Mouse (Mus musculus): ENCODE results near the gene Cul7. TPM values are rescaled to one million over a fixed set of nuclear protein-coding genes. Genes with fewer than 3 reads are reported as not detected.
A peak's percentile ranks its signal among the peaks of the same experiment; 100 is the strongest.

Cul7 gene
- polyA plus RNA-seq, 1 experiment from 2014 or later, result 50.8 TPM

DNA sequence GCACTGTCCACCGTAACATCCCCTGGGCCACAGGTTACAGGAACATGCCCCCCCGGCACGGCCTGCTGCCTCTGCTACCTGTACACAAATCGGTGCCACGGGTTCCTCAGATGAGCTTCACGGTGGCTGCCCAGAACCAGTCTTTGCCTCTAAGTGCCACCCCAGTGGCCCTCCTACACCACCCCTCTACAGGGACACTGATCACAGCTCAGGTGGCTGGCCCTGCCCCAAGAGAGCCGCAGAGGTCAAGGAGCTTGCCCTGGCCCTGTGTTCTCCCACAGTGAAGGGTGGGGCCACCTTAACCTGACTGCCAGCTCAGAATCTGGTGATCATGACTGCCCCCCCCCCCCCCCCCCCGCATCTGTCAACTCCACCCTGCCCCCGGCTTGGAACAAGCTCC is 28.3 kb downstream of the Cul7 start, which contains the start of gene Mea1:
Mea1 (plus strand) TSS at position 378 of the 400 bp plus-strand sequence.
- Histone ChIP-seq H3K9ac (ENCODE audit: low read length) (peak within 1 kb of the TSS; percentile 74), H3K4me2 (ENCODE audit: low read depth, low read length) (peak within 1 kb of the TSS; percentile 88), H3K9me3 (ENCODE audit: control insufficient read depth, low read length) (no peaks in the 10 kb centered on the region), H3K27me3 (ENCODE audit: control insufficient read depth, insufficient read depth, low read depth, low read length) (no peaks in the 10 kb centered on the region), H3K4me3 (ENCODE audit: low read length) (peak within 1 kb of the TSS; percentile 71), H3K4me1 (replicated peaks; ENCODE audit: control insufficient read depth, insufficient read depth, low read length) (peaks cover 29% of the 10 kb centered on the region), H3K27ac (ENCODE audit: low read length) (no peak within 1 kb of the TSS), H3K36me3 (ENCODE audit: control insufficient read depth, insufficient read depth, low read length) (peaks cover 24% of the 10 kb centered on the region)
- ATAC-seq (ENCODE audit: low read depth), result no peak
- 81% methylated on average over 8 of the region's 9 CpGs for WGBS

DNA sequence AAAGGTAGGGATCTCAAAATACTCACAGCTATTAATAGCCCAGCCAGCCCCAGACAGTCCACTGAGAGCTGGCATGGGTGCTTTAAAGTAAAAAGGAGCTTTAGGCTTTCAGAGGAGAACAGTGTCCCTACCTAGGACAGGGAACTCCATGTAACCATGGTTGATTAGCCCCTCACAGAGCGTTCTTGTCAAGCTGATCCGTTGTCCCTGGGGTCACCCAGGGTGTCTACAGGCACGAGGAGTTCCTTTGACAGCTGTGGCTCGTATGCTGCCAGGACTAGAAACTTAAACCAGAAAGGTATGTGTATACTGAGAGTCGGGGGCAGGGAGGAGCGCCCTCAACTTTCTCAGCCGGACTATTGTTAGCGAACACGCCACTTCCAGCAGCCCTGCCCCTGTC is 28.8 kb downstream of the Cul7 start:
- H3K4me2 ChIP-seq (ENCODE audit: low read depth, low read length), result peak overlapping the region; percentile 88
- no peak overlapping the region for H3K27ac ChIP-seq (ENCODE audit: low read length)
- no peak for ATAC-seq (ENCODE audit: low read depth)
- WGBS, result 27% methylated on average over 9 of the region's 9 CpGs
- peak overlapping the region; percentile 74 for H3K9ac ChIP-seq (ENCODE audit: low read length)
- no peak overlapping the region for H3K4me3 ChIP-seq (ENCODE audit: low read length)
- peaks cover 27% of the 10 kb centered on the region for H3K4me1 ChIP-seq (replicated peaks; ENCODE audit: control insufficient read depth, insufficient read depth, low read length)
- H3K9me3 ChIP-seq (ENCODE audit: control insufficient read depth, low read length), result no peaks in the 10 kb centered on the region
- H3K36me3 ChIP-seq (ENCODE audit: control insufficient read depth, insufficient read depth, low read length), result peaks cover 29% of the 10 kb centered on the region
- no peaks in the 10 kb centered on the region for H3K27me3 ChIP-seq (ENCODE audit: control insufficient read depth, insufficient read depth, low read depth, low read length)

DNA sequence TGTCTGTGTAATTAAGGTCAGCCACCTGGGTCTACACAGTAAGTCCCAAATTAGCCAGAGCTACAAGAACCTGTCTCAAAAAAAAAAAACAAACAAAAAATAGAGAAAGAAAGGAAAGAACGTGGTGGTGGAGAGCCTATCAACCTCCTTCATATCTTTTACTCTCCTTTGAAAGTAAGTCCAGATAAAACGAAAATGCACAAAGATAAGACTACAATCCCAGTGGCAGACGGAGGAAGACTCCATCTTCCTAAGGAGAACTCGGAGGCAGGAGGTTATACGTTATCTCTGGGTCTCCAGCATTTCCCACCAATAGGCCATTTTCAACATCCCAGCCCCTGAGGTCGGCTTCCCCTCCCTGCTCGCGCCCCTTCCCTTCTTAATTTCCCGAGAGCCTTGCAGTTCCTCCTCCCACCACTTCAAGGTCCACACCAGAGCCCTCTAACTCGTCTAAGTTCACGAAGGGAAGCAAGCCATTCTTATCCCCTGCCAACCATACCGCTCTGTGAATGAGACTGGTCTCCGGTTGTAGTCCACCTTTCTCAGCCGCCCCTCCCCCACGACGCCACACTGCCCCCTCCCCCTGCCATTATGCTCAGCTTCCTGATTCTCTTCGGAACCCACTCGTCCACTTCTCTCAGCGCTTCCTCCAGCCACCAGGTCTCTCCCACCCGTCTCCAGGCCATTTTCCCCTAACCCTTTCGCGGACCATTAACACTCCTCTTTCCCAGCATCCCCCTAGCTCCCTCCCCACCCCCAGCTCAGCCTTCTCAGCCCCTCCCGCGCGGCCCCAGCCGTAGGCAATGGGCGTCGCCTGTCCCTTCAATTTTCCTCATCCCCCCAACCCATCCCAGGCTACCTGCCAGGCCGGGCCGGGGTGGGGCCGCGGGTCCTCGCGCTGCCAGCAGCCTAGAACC is 30.0 kb downstream of the Cul7 start:
- peak overlapping the region; percentile 71 for H3K4me3 ChIP-seq (ENCODE audit: low read length)
- WGBS, result under 1% methylated on average over 34 of the region's 34 CpGs
- peak overlapping the region; percentile 88 for H3K4me2 ChIP-seq (ENCODE audit: low read depth, low read length)
- H3K4me1 ChIP-seq (replicated peaks; ENCODE audit: control insufficient read depth, insufficient read depth, low read length), result peaks cover 21% of the 10 kb centered on the region
- no peaks in the 10 kb centered on the region for H3K27me3 ChIP-seq (ENCODE audit: control insufficient read depth, insufficient read depth, low read depth, low read length)
- peaks cover 39% of the 10 kb centered on the region for H3K36me3 ChIP-seq (ENCODE audit: control insufficient read depth, insufficient read depth, low read length)
- ATAC-seq (ENCODE audit: low read depth), result no peak; the same call in 1 of the 2 replicates
- no peaks in the 10 kb centered on the region for H3K9me3 ChIP-seq (ENCODE audit: control insufficient read depth, low read length)
- peak overlapping the region; percentile 74 for H3K9ac ChIP-seq (ENCODE audit: low read length)
- peak overlapping the region; percentile 88 for H3K27ac ChIP-seq (ENCODE audit: low read length)

DNA sequence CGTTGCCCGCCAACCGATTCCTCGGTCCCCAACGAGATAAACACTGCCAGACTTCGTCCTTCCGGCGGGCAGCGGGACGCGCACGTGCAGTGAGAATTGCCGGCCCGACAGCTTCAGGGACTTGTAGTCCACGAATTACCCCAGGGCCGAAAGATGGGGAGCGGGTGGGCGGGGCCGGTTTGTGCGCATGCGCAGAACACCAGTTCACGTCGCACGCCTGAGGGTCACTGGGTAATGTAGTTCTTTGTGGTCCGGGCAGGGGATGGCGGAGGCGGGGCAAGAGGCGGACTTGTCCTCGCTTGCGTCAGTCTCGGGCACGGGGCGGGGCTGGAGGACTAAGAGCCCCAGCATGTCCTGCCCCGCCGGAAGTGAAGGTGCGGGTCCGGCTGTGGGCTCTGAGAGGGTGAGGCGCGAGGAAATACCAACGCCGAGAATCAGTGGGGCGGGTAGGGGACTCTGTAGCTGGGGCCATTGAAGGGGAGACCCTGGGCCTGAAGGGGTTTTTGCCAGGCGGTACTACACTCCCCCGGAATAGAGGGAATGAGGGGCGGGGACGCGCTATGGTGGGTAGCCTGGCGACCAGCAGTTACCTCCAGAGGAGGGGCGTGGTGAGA is 30.7 kb downstream of the Cul7 start, which contains the start of gene Klhdc3:
Klhdc3 (minus strand) TSS at position 155 of the 614 bp plus-strand sequence.
- peak; percentile 99 for ATAC-seq (ENCODE audit: low read depth)
- under 1% methylated on average over 49 of the region's 49 CpGs for WGBS
- peak within 1 kb of the TSS; percentile 88 for H3K4me2 ChIP-seq (ENCODE audit: low read depth, low read length)
- H3K27me3 ChIP-seq (ENCODE audit: control insufficient read depth, insufficient read depth, low read depth, low read length), result no peaks in the 10 kb centered on the region
- peak within 1 kb of the TSS; percentile 71 for H3K4me3 ChIP-seq (ENCODE audit: low read length)
- peak within 1 kb of the TSS; percentile 88 for H3K27ac ChIP-seq (ENCODE audit: low read length)
- H3K9me3 ChIP-seq (ENCODE audit: control insufficient read depth, low read length), result no peaks in the 10 kb centered on the region
- peaks cover 21% of the 10 kb centered on the region for H3K4me1 ChIP-seq (replicated peaks; ENCODE audit: control insufficient read depth, insufficient read depth, low read length)
- H3K9ac ChIP-seq (ENCODE audit: low read length), result peak within 1 kb of the TSS; percentile 74
- peaks cover 44% of the 10 kb centered on the region for H3K36me3 ChIP-seq (ENCODE audit: control insufficient read depth, insufficient read depth, low read length)

DNA sequence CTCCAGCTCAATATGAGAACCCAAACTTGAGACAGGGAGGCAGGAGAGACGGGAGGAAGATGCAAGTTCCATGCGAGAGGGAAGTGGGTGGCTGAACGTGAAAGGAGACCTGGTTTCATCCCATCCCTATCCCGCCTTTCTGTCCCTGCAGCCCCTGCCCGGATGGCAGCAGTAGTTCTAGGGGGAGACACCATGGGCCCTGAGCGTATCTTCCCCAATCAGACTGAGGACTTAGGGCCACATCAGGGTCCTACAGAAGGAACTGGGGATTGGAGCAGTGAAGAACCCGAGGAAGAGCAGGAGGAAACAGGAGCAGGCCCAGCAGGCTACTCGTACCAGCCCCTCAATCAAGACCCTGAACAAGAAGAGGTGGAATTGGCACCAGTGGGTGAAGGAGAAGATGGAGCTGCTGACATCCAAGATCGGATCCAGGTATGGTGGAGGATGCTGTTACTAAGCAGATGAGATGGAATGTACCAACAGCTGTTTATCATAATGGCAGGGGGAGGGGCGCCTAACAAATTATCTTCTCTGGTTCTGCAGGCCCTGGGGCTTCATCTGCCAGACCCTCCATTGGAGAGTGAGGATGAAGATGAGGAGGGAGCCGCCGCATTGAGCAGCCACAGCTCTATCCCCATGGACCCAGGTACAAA is 31.5 kb downstream of the Cul7 start:
- Histone ChIP-seq H3K4me2 (ENCODE audit: low read depth, low read length) (peak overlapping the region; percentile 88), H3K27ac (ENCODE audit: low read length) (peak overlapping the region; percentile 62; the same call in 1 of the 2 replicates), H3K4me1 (replicated peaks; ENCODE audit: control insufficient read depth, insufficient read depth, low read length) (peaks cover 21% of the 10 kb centered on the region), H3K9me3 (ENCODE audit: control insufficient read depth, low read length) (no peaks in the 10 kb centered on the region), H3K36me3 (ENCODE audit: control insufficient read depth, insufficient read depth, low read length) (peaks cover 42% of the 10 kb centered on the region), H3K4me3 (ENCODE audit: low read length) (peak overlapping the region; percentile 71), H3K27me3 (ENCODE audit: control insufficient read depth, insufficient read depth, low read depth, low read length) (no peaks in the 10 kb centered on the region), H3K9ac (ENCODE audit: low read length) (peak overlapping the region; percentile 73)
- 22% methylated on average over 12 of the region's 12 CpGs for WGBS
- ATAC-seq (ENCODE audit: low read depth), result no peak

DNA sequence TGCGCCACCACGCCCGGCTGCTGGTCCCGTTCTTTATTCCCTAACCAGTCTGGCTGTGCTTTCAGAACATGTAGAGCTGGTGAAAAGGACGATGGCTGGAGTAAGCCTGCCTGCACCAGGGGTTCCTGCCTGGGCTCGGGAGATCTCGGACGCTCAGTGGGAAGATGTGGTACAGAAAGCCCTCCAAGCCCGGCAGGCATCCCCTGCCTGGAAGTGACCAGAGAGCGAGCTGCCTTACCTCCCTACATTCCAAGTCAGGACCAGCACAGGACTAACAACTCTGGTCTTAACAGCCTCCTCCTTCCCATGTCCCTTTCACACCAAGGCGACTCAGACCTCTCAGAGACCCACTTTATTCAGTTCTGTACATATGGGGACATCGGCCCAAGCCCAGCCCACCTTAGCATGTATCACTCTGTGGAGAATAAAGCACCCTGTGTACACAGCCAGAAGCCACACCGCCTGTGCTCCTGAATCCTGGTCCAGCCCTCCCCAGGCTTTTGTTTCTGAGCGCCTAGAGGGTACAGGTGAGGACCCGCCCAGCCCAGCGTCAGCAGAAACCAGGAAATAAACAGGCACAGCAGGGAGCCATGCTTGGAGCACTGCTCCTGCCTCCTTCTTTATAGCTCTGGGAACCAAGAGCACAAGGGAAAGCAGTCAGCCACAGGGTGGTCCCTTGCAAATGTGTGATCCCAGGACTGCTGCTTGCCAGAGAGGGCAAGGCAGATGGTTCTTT is 32.7 kb downstream of the Cul7 start:
- Histone ChIP-seq H3K36me3 (ENCODE audit: control insufficient read depth, insufficient read depth, low read length) (peaks cover 40% of the 10 kb centered on the region), H3K27me3 (ENCODE audit: control insufficient read depth, insufficient read depth, low read depth, low read length) (no peaks in the 10 kb centered on the region), H3K9me3 (ENCODE audit: control insufficient read depth, low read length) (no peaks in the 10 kb centered on the region), H3K27ac (ENCODE audit: low read length) (no peak overlapping the region), H3K4me2 (ENCODE audit: low read depth, low read length) (no peak overlapping the region), H3K4me3 (ENCODE audit: low read length) (no peak overlapping the region), H3K4me1 (replicated peaks; ENCODE audit: control insufficient read depth, insufficient read depth, low read length) (peaks cover 21% of the 10 kb centered on the region), H3K9ac (ENCODE audit: low read length) (no peak overlapping the region)
- no peak for ATAC-seq (ENCODE audit: low read depth)
- 82% methylated on average over 16 of the region's 16 CpGs for WGBS

DNA sequence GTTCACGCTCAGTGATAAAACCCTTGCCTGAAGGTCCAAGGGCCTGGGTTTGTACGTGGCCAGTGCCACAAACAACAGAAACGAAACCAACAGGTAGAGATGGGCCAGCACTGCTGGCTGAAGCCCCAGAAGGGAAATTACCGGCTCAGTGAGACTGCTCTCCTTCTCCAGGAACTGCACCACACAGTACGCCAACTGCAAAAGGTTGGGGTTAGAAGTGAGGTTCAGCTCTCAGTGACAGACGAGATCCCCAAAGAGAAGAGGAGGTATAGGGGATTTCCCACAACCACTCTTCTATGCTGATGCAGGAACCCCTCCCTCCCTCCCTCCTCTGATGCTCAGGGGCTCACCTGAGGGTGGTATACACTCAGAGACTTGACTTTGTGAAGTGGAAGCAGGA is 35.8 kb downstream of the Cul7 start:
- Histone ChIP-seq H3K4me2 (ENCODE audit: low read depth, low read length) (no peak overlapping the region), H3K27ac (ENCODE audit: low read length) (no peak overlapping the region), H3K9me3 (ENCODE audit: control insufficient read depth, low read length) (no peaks in the 10 kb centered on the region), H3K27me3 (ENCODE audit: control insufficient read depth, insufficient read depth, low read depth, low read length) (no peaks in the 10 kb centered on the region), H3K4me3 (ENCODE audit: low read length) (no peak overlapping the region), H3K4me1 (replicated peaks; ENCODE audit: control insufficient read depth, insufficient read depth, low read length) (peaks cover 7% of the 10 kb centered on the region), H3K9ac (ENCODE audit: low read length) (no peak overlapping the region), H3K36me3 (ENCODE audit: control insufficient read depth, insufficient read depth, low read length) (peaks cover 40% of the 10 kb centered on the region)
- WGBS, result 90% methylated on average over 6 of the region's 6 CpGs
- no peak for ATAC-seq (ENCODE audit: low read depth)

DNA sequence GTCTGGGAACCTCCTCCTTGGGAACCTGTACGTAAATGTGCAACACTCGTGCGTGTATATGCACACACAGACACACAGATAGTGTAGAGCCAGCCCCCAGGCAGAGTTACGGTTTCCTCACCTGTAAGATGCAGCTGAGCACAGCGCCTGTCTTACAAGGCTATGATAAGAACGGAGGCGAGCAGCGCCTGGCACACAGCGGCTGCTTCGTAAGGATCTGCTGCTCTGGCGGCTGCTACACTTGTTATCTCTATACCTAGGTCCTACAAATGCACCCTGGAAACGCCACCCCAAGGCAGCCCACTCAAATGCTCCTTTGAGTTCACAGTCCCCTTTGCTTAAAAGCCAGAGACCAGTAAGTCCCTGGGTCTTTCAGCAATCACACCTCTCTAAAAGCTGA is 40.5 kb downstream of the Cul7 start:
- WGBS, result 82% methylated on average over 12 of the region's 12 CpGs
- Histone ChIP-seq H3K9ac (ENCODE audit: low read length) (no peak overlapping the region), H3K27me3 (ENCODE audit: control insufficient read depth, insufficient read depth, low read depth, low read length) (no peaks in the 10 kb centered on the region), H3K27ac (ENCODE audit: low read length) (no peak overlapping the region), H3K4me2 (ENCODE audit: low read depth, low read length) (no peak overlapping the region), H3K9me3 (ENCODE audit: control insufficient read depth, low read length) (no peaks in the 10 kb centered on the region), H3K4me3 (ENCODE audit: low read length) (no peak overlapping the region), H3K36me3 (ENCODE audit: control insufficient read depth, insufficient read depth, low read length) (peaks cover 13% of the 10 kb centered on the region; the same call in 1 of the 2 replicates), H3K4me1 (replicated peaks; ENCODE audit: control insufficient read depth, insufficient read depth, low read length) (no peaks in the 10 kb centered on the region)
- no peak for ATAC-seq (ENCODE audit: low read depth)

Measured in lung, embryonic 16.5 days (tissue).